Mouse (Mus musculus): ENCODE results near the gene Pank4. TPM values are rescaled to one million over a fixed set of nuclear protein-coding genes. Genes with fewer than 3 reads are reported as not detected.

Gene Pank4
- total and polyA plus RNA-seq, 2 experiments from 2014 or later, result 25.2 to 40.9 TPM

DNA sequence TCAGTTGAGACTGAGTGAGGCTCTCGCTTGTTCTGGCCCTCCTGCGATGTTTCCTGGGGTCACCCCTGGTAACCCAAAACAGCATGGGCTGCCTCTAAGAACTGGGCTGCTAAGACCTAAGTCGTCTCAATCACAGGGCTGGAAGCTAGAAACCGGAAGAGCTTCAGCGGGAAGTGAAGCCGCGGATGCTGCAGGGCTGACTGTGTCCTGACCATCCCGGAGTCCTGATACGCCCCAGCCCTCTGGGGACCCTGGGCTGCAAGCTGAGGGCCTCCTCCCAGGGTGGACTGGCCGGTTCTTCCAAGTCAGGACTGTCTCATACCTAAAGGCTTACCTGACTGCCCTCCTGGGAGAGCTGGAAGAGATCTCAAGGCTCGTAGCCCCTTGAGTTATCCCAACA, 52.9 kb downstream of the Pank4 start:
- DNase-seq (ENCODE audit: low spot score), result no peak
- TF ChIP-seq CTCF (IDR thresholded peaks at IDR 0.05; ENCODE audit: low read depth), result no peak
- Histone ChIP-seq H3K36me3 (ENCODE audit: insufficient read depth, low read length) (no peaks in the 10 kb centered on the region), H3K27me3 (ENCODE audit: insufficient read depth, low read length) (no peaks in the 10 kb centered on the region), H3K4me2 (ENCODE audit: low read depth, low read length) (no peak overlapping the region), H3K9me3 (ENCODE audit: low read length) (no peaks in the 10 kb centered on the region), H3K27ac (no peak overlapping the region), H3K4me3 (ENCODE audit: low read length) (no peak overlapping the region), H3K9ac (replicated peaks; ENCODE audit: low read length) (no peak overlapping the region), H3K4me1 (ENCODE audit: insufficient read depth, low read length) (peaks cover 25% of the 10 kb centered on the region)
- no peak for ATAC-seq
- 72% methylated on average over 11 of the region's 11 CpGs for WGBS

- 50% methylated on average over 11 of the region's 11 CpGs for WGBS
- Histone ChIP-seq H3K36me3 (ENCODE audit: insufficient read depth, low read length) (no peaks in the 10 kb centered on the region), H3K4me2 (ENCODE audit: low read depth, low read length) (no peak overlapping the region), H3K9me3 (ENCODE audit: low read length) (no peaks in the 10 kb centered on the region), H3K27ac (no peak overlapping the region), H3K4me1 (ENCODE audit: insufficient read depth, low read length) (peaks cover 22% of the 10 kb centered on the region), H3K9ac (replicated peaks; ENCODE audit: low read length) (no peak overlapping the region), H3K4me3 (ENCODE audit: low read length) (no peak overlapping the region), H3K27me3 (ENCODE audit: insufficient read depth, low read length) (no peaks in the 10 kb centered on the region)
- TF ChIP-seq CTCF (IDR thresholded peaks at IDR 0.05; ENCODE audit: low read depth), result no peak
- DNase-seq (ENCODE audit: low spot score) (no peak), ATAC-seq (no peak)
Measured at GRCm38 (mm10) chr4:155017253-155017878, 53.4 kb downstream of the Pank4 start.

- no peak for TF ChIP-seq CTCF (IDR thresholded peaks at IDR 0.05; ENCODE audit: low read depth)
Measured at GRCm38 (mm10) chr4:155018066-155018465, 54.1 kb downstream of the Pank4 start.

GRCm38 (mm10) chr4:155018601-155019335, 54.8 kb downstream of the Pank4 start:
- no peaks in the 10 kb centered on the region for H3K9me3 ChIP-seq (ENCODE audit: low read length)
- H3K36me3 ChIP-seq (ENCODE audit: insufficient read depth, low read length), result no peaks in the 10 kb centered on the region
- DNase-seq (ENCODE audit: low spot score), result peak; percentile 55
- 0 out of 2 replicates have a peak overlapping the region, but pooled peaks have one; percentile 2 for H3K4me3 ChIP-seq (ENCODE audit: low read length)
- WGBS, result 16% methylated on average over 15 of the region's 15 CpGs
- H3K27ac ChIP-seq, result no peak overlapping the region
- H3K9ac ChIP-seq (replicated peaks; ENCODE audit: low read length), result no peak overlapping the region
- H3K4me1 ChIP-seq (ENCODE audit: insufficient read depth, low read length), result peaks cover 23% of the 10 kb centered on the region
- TF ChIP-seq CTCF (IDR thresholded peaks at IDR 0.05; ENCODE audit: low read depth), result peak; percentile 28; the same call in 1 of the 2 replicates
- ATAC-seq, result 0 out of 2 replicates have a peak, but pooled peaks have one; percentile 28
- H3K4me2 ChIP-seq (ENCODE audit: low read depth, low read length), result peak overlapping the region; percentile 17
- H3K27me3 ChIP-seq (ENCODE audit: insufficient read depth, low read length), result no peaks in the 10 kb centered on the region

More at GRCm38 (mm10) chr4:155018066-155018465, 54.1 kb downstream of the Pank4 start:
- no peak for DNase-seq (ENCODE audit: low spot score)
- no peaks in the 10 kb centered on the region for H3K27me3 ChIP-seq (ENCODE audit: insufficient read depth, low read length)
- H3K9ac ChIP-seq (replicated peaks; ENCODE audit: low read length), result no peak overlapping the region
- WGBS, result 75% methylated on average over 8 of the region's 8 CpGs
- H3K9me3 ChIP-seq (ENCODE audit: low read length), result no peaks in the 10 kb centered on the region
- no peak overlapping the region for H3K27ac ChIP-seq
- H3K36me3 ChIP-seq (ENCODE audit: insufficient read depth, low read length), result no peaks in the 10 kb centered on the region
- H3K4me3 ChIP-seq (ENCODE audit: low read length), result no peak overlapping the region
- no peak overlapping the region for H3K4me2 ChIP-seq (ENCODE audit: low read depth, low read length)
- ATAC-seq, result no peak
- peaks cover 22% of the 10 kb centered on the region for H3K4me1 ChIP-seq (ENCODE audit: insufficient read depth, low read length)

GRCm38 (mm10) chr4:155019336-155019847, 55.5 kb downstream of the Pank4 start:
- no peaks in the 10 kb centered on the region for H3K27me3 ChIP-seq (ENCODE audit: insufficient read depth, low read length)
- H3K36me3 ChIP-seq (ENCODE audit: insufficient read depth, low read length), result no peaks in the 10 kb centered on the region
- peaks cover 29% of the 10 kb centered on the region for H3K4me1 ChIP-seq (ENCODE audit: insufficient read depth, low read length)
- 3% methylated on average over 10 of the region's 10 CpGs for WGBS
- no peaks in the 10 kb centered on the region for H3K9me3 ChIP-seq (ENCODE audit: low read length)
- H3K4me3 ChIP-seq (ENCODE audit: low read length), result 0 out of 2 replicates have a peak overlapping the region, but pooled peaks have one; percentile 2
- peak; percentile 68 for DNase-seq (ENCODE audit: low spot score)
- no peak for TF ChIP-seq CTCF (IDR thresholded peaks at IDR 0.05; ENCODE audit: low read depth)
- H3K27ac ChIP-seq, result no peak overlapping the region
- peak overlapping the region; percentile 17 for H3K4me2 ChIP-seq (ENCODE audit: low read depth, low read length)
- ATAC-seq, result 0 out of 2 replicates have a peak, but pooled peaks have one; percentile 10
- H3K9ac ChIP-seq (replicated peaks; ENCODE audit: low read length), result 0 out of 2 replicates have a peak overlapping the region, but pooled peaks have one; percentile 7

DNA sequence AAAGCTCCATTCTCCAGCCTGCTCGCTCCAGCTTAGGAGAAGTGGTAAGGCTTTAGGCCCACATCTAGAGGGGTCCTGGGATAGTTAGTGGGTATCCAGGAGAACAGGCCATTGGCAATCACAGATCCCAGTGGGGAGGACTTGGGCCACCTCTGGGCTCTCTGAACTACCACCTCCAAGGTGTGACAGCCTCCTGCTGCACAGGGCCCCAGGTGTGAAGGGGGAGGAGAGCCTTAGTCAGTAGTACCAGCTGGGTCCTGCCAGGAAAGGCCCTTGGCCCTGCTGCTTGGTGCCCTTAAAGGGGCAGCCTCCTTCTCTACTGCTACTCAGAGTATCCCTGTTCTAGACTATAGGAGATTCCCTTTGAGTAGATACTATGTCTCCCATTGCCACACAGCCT, 56.2 kb downstream of the Pank4 start:
- no peaks in the 10 kb centered on the region for H3K27me3 ChIP-seq (ENCODE audit: insufficient read depth, low read length)
- no peaks in the 10 kb centered on the region for H3K9me3 ChIP-seq (ENCODE audit: low read length)
- TF ChIP-seq CTCF (IDR thresholded peaks at IDR 0.05; ENCODE audit: low read depth), result no peak
- DNase-seq (ENCODE audit: low spot score) (no peak), ATAC-seq (no peak)
- H3K36me3 ChIP-seq (ENCODE audit: insufficient read depth, low read length), result no peaks in the 10 kb centered on the region
- H3K27ac ChIP-seq, result no peak overlapping the region
- peaks cover 37% of the 10 kb centered on the region for H3K4me1 ChIP-seq (ENCODE audit: insufficient read depth, low read length)
- H3K9ac ChIP-seq (replicated peaks; ENCODE audit: low read length), result no peak overlapping the region
- H3K4me3 ChIP-seq (ENCODE audit: low read length), result no peak overlapping the region
- WGBS, result 82% methylated on average over 1 of the region's 1 CpGs
- no peak overlapping the region for H3K4me2 ChIP-seq (ENCODE audit: low read depth, low read length)
